Mouse (Mus musculus): Measurements from ENCODE around the gene Zkscan1.
A peak's percentile ranks its signal among the peaks of the same experiment; 100 is the strongest.

The Zkscan1 gene

DNA sequence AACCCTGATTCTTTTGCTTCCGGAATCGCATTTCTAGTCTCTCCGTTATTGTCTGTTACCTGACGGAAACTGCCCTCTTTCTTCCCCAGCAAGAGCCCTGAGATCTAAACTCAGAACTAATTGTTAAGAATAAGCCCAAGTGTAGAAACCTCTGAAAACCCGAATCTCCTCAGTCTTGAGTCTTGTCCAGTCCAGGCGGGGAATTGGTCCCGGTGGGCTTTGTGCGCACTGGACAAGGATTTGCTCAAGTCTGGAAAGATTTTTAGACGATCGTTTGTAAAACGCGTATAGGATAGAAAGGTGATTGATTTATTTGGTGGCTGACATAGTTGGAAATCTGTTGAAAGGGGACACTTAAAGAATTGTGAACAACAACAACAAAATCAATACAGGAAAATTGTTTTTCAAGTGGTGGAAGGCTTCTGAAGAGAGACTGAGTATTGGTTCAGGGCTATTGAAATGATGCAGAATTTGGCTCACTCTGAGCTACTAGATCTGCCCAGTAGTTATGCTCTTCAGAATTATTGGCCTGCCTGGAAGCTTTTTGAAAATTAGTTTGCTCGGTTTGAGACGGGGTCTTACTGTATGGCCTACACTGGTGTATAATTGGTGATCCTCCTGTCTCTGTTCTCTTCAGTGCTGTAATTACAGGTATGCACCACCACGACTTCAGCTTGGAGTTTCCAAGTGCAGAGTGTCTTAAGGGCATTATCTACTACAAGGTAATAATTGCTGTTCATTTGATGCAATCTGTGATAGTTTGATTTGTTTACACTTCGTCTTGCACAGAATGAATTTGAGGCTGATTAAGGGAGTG is 32.5 kb downstream of the Zkscan1 start:
- no peak for DNase-seq (ENCODE audit: low spot score in 2 of 2)

DNA sequence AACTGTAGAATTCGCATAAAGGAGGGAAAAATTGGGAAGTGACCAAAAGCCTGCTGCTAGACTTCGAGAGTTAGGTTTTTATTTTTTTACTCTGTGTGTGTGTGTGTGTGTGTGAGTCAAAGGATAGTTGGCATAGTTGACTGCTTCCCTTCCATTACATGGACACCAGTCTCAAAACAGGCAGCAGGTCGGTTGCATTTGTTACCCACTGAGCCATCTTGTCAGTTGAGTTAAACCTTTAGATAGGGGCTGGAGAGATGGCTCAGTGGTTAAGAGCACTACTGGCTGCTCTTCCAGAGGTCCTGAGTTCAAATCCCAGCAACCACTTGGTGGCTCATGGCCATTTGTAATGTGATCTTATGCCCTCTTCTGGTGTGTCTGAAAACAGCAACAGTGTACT is 33.2 kb downstream of the Zkscan1 start:
- no peak for DNase-seq (ENCODE audit: low spot score in 2 of 2)

DNA sequence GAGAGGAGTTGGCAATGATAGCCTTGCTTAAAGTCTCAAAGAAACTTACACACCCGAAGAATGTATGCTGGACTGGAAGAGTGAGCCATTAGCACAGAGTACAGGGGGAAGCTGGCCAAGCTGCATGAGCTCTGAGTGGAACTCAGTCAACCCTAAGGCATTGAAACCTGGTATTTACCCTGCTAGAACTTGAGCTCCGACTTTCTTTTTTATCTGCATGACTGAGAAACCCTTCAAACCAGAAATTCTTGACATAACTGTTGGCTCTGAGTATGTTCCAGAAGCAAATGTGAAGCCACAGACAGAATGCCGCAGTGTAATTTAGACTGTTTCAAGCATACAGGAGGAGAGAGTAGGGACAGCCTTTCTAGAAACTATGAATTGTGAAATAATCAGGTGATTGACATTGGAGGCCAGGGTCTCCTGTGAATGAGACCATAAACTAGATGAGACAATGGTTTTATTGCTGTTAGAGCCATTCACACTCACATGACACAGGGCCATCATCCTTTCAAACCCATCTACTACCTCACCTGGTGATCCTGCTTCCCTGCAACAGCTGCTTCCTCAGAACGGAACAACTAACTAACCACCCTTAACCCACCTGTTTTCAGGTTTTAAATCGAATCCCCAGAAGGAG is 47.7 kb downstream of the Zkscan1 start:
- no peak for DNase-seq (ENCODE audit: low spot score in 2 of 2)

DNA sequence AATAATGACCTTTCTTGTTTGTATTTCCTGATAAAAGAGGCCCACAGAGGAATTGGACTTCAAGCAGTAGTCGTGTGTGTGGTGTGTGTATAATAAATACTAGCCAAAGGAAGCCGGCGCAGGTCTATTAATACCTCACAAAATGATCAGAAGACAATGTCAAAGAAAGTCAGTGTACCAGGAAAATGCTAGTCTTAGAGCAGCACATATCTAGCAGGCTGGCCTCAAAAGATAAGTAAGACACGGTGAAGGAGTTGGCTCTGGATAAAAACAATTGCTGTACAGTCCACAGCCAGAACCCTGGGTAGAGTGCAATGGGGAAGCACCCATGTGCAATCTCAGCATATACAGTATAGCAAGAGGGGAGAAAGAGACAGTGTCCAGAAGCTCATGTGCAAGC is 52.4 kb downstream of the Zkscan1 start:
- DNase-seq (ENCODE audit: low spot score in 2 of 2), result no peak

DNA sequence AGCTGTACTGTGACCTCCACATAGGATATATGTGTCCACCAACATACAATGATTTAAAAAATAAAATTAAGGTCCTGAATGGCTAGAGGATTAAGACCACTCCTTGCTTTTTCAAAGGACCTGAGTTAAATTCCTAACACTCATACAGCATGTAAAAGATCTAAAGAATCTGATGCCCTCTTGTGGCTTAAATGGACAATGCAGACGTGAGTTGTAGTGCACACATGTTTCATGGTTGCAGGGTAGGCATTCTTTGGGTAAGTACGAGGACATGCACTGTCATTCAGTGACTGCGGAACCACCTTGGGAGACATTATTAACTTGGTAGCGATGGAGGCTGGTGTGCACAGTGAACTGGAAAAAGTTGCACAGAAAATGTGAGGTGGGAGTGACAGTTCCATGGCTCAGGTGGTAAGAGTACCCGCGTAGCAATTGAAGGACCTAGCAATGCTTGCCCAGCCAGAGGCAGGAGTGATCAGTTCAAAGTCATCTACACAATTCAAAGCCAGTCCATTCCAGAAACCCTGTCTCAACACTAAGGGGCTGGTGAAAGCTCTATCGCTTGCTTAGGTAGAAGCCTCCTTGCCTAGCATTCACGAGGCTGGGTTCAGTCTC is 53.2 kb downstream of the Zkscan1 start:
- peak in 1 of 2 experiments; percentile 22 for DNase-seq (ENCODE audit: low spot score in 2 of 2)

DNA sequence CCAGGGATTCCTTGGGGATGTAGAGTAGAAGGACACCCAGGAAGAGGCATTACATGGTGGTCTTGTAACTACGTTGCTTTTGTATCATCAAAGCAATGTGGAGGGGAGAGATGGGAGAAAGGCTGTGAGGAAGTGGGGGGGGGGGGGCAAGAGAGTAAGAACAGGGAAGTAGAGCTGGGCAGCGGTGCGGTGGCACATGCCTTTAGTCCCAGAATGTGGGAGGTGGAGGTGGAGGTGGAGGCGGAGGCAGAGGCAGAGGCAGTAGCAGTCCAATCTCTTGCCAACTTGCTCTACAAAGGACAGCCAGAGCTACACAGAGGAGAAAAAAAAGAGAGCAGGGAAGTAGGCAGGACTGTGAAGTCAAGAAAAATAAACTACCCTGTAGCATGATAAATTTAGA is 53.7 kb downstream of the Zkscan1 start:
- no peak for DNase-seq (ENCODE audit: low spot score in 2 of 2)

DNA sequence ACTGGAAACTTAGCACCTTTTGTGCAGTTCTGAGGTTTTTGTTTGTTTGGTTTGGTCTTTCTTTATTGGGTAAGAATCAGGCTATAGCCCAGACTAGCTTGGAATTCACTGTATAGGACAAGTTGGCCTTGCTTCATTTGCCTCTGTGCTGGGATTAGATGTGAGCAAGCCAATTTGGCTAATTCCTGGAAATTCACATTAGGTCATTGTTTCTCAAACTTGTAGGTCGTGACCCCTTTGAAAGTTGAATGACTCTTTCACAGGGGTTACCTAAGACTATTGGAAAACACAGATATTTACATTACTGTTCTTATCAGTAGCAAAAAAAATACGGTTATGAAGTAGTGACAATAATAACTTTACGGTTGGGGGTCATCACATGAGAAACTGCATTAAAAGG is 69.5 kb downstream of the Zkscan1 start:
- DNase-seq (ENCODE audit: low spot score in 2 of 2), result no peak

DNA sequence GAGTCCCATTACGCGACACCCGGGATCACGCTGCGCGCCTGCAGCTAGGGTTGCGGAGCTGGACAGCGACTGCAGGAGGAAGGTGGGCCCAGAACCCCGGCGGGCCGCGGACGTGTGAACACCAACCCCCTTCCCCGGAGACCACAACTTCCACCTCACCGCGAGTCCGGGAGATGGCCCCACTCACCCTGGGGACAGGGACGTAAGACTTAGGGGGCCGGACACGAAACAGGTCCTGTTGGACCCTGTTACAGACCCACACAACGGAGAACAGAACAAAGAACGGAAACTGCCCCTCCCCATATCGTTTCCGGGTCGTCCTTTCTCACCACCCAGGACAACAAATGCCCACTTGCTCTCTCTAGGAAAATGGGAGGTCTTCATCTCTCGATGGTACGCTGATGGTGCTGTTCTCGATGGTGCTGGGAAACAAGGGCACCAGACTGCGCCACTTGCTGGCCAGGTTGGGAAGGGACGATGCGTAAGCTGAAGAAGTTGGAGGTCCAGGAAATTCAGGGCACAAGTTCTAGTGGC is 70.6 kb downstream of the Zkscan1 start, which contains the start of gene Zfp113:
Zfp113 (minus strand) TSS at position 302 of the 534 bp plus-strand sequence.
- peak; percentile 92 to 93 for DNase-seq (ENCODE audit: low spot score in 2 of 2)
